Mouse (Mus musculus): ENCODE data around the gene AI464131.

GRCm38 (mm10) chr4:41524829-41525228 lies 22.0 kb upstream of the AI464131 start:
- TF ChIP-seq GATA1 (IDR thresholded peaks at IDR 0.05; ENCODE audit: borderline replicate concordance, low read length) (no peak), FLI1 (IDR thresholded peaks at IDR 0.05; ENCODE audit: low read length) (no peak)

Data from megakaryocyte, embryonic 14.5 days (primary cell).